Mouse (Mus musculus): ENCODE data around the gene Ugt1a1. TPM values are rescaled to one million over a fixed set of nuclear protein-coding genes. Genes with fewer than 3 reads are reported as not detected.
A peak's percentile ranks its signal among the peaks of the same experiment; 100 is the strongest.

Gene Ugt1a1
- polyA plus RNA-seq, 1 experiment from 2014 or later = 0.98 TPM

- CTCF ChIA-PET = no interaction called here
- TF ChIP-seq CTCF (IDR thresholded peaks at IDR 0.05) = no peak
- ATAC-seq (no peak), DNase-seq (ENCODE audit: low read depth, low spot score) (no peak)
- in situ Hi-C loops (cut with MboI; ENCODE audit: low pct_unique_long_range_greater_than_20kb) = no loop called here
- H3K27me3 ChIP-seq = no peaks in the 10 kb centered on the region
- POLR2A ChIA-PET = interaction anchor here (0.6 kb wide), 1 partner anchor 42 kb away, joined by 3 read pairs; no protein-coding TSS in a partner anchor
These were observed 4.8 kb upstream of the Ugt1a1 start for GRCm38 (mm10) chr1:88206843-88207479.

DNA sequence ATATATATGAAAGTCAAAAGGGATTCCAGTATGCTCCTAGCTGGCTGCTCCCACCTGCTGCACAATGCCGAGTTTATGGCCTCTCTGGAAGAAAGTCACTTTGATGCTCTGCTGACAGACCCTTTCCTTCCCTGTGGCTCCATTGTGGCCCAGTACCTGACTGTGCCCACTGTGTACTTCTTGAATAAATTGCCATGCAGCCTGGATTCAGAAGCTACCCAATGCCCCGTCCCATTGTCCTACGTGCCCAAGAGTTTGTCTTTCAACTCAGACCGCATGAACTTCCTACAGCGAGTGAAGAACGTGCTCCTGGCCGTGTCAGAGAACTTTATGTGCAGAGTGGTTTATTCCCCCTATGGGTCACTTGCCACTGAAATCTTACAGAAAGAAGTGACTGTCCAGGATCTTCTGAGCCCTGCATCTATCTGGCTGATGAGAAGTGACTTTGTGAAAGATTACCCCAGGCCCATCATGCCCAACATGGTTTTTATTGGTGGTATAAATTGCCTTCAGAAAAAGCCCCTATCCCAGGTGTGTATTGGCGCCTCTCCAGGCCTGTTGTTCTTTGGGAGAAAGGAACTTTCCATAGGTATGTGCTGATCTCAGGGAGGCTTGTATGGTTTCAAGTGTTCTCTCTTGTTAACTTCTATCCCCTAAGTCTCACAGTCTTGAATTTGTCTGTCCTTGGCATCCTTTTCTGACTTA is 734 bp downstream of the Ugt1a1 start:
- ChIA-PET POLR2A (no interaction called here), CTCF (interaction anchor here (0.8 to 2.5 kb wide), 6 partner anchors 10 to 65 kb away, joined by 3 to 10 read pairs (median 3); partner anchors contain the start of genes Hjurp and Trpm8)
- ATAC-seq (no peak), DNase-seq (ENCODE audit: low read depth, low spot score) (no peak)
- in situ Hi-C loops (cut with MboI; ENCODE audit: low pct_unique_long_range_greater_than_20kb) = no loop called here
- H3K27me3 ChIP-seq = no peaks in the 10 kb centered on the region
- no peak for TF ChIP-seq CTCF (IDR thresholded peaks at IDR 0.05)

DNA sequence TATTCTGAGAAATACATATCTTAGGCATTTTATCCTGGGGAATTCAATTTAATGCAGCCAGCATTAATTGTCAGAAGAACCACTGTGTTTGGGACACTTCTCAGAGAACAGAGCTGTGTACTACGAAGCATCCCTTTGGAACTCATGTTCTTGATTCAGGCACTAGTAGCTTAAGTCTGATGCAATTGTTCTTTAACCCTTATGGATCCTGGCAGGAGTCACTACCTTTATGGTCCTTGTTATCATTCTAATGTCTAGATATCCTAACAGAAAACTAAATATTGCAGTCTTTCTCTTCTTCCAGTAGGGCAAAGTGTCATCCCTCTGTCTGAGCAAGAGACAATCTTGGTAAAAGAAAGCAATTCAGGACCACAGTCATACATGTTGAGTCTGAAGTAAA is 1.3 kb downstream of the Ugt1a1 start:
- ATAC-seq (no peak), DNase-seq (ENCODE audit: low read depth, low spot score) (no peak)
- ChIA-PET CTCF (interaction anchor here (0.8 to 2.5 kb wide), 5 partner anchors 10 to 65 kb away, joined by 3 to 10 read pairs (median 4); partner anchors contain the start of genes Hjurp and Trpm8), POLR2A (no interaction called here)
- in situ Hi-C loops (cut with MboI; ENCODE audit: low pct_unique_long_range_greater_than_20kb) = no loop called here
- no peak for TF ChIP-seq CTCF (IDR thresholded peaks at IDR 0.05)
- no peaks in the 10 kb centered on the region for H3K27me3 ChIP-seq

GRCm38 (mm10) chr1:88213766-88214461 is 2.2 kb downstream of the Ugt1a1 start:
- DNase-seq (ENCODE audit: low read depth, low spot score) (no peak), ATAC-seq (peak; percentile 18)
- H3K27me3 ChIP-seq = no peaks in the 10 kb centered on the region
- in situ Hi-C loops (cut with MboI; ENCODE audit: low pct_unique_long_range_greater_than_20kb) = no loop called here
- TF ChIP-seq CTCF (IDR thresholded peaks at IDR 0.05) = no peak
- CTCF ChIA-PET = interaction anchor here (0.8 to 2.5 kb wide), 5 partner anchors 9 to 64 kb away, joined by 3 to 10 read pairs (median 4); partner anchors contain the start of genes Hjurp and Trpm8
- POLR2A ChIA-PET = no interaction called here

DNA sequence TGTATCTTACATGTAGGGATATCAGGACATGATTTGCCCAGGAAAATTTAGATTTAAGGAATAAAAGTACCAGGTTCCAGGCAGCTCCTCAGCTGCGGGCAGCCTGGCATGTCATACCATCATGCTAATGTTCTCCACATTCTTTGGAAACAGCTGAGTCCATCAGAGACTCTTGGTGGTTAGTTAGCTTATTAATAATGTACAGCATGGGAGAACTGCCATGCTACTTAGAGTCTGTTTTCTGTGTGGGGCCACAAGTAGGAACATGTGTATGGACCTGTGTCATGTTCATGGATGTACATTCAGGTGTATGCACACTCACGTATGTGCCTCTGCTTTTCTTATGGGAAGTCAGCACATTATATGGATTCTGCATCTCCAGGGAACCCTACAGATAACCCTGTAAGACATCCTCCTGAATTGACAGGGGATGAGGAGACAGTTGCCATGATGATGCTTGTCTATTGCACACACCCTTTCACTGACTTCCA is 2.7 kb downstream of the Ugt1a1 start:
- DNase-seq (ENCODE audit: low read depth, low spot score) (no peak), ATAC-seq (peak; percentile 5)
- in situ Hi-C loops (cut with MboI; ENCODE audit: low pct_unique_long_range_greater_than_20kb) = no loop called here
- POLR2A ChIA-PET = no interaction called here
- no peak for TF ChIP-seq CTCF (IDR thresholded peaks at IDR 0.05)
- no peaks in the 10 kb centered on the region for H3K27me3 ChIP-seq
- CTCF ChIA-PET = interaction anchor here (2.3 to 2.5 kb wide), 2 partner anchors 8 to 64 kb away, joined by 6 to 10 read pairs; partner anchors contain the start of genes Hjurp and Trpm8

DNA sequence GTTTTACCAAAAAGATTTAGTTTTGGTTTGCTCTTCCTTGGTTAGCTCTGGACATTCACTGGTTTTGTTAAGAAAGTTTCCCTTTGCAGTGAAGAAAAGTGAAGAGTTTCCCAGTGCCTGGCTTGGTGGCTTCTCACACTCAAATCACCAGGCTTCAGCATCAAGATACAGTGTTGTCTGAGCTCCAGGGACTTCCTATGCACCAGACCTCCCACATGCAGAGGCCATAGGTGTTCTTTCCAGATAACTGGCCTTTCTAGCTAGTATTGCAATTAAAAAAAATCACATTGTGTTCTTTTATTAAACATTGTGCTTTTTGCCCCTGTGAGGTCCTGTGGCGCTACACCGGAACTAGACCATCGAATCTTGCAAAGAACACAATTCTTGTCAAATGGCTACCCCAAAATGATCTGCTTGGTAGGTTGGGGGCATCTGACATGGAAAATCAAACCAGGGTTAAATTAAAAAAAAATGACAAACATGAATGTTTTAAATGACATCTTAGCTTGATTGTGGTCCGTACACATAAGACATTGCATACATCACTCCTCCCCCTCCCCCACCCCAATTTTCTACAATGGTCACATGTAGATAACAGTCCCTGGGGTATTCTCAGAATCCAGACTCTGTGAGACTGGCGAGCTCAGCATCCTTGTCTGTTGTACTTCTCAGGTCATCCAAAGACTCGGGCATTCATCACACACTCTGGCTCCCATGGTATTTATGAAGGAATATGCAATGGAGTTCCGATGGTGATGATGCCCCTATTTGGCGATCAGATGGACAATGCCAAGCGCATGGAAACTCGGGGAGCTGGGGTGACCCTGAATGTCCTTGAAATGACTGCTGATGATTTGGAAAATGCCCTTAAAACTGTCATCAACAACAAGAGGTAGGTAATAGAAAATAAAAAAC is 4.0 kb downstream of the Ugt1a1 start:
- POLR2A ChIA-PET = no interaction called here
- CTCF ChIA-PET = interaction anchor here (0.9 to 2.3 kb wide), 3 partner anchors 20 to 62 kb away, joined by 3 to 6 read pairs (median 3); partner anchors contain the start of genes Hjurp and Trpm8
- TF ChIP-seq CTCF (IDR thresholded peaks at IDR 0.05) = no peak
- H3K27me3 ChIP-seq = no peaks in the 10 kb centered on the region
- in situ Hi-C loops (cut with MboI; ENCODE audit: low pct_unique_long_range_greater_than_20kb) = no loop called here
- DNase-seq (ENCODE audit: low read depth, low spot score) (no peak), ATAC-seq (no peak)

- in situ Hi-C loops (cut with MboI; ENCODE audit: low pct_unique_long_range_greater_than_20kb) = no loop called here
- DNase-seq (ENCODE audit: low read depth, low spot score) = no peak
- ChIA-PET CTCF (interaction anchor here (2.4 kb wide), 1 partner anchor 8 kb away, joined by 5 read pairs; no protein-coding TSS in a partner anchor), POLR2A (no interaction called here)
- no peak for TF ChIP-seq CTCF (IDR thresholded peaks at IDR 0.05)
- no peaks in the 10 kb centered on the region for H3K27me3 ChIP-seq
- no peak for ATAC-seq
These were observed 4.8 kb downstream of the Ugt1a1 start for GRCm38 (mm10) chr1:88216551-88216950.

GRCm38 (mm10) chr1:88217144-88217543 is 5.4 kb downstream of the Ugt1a1 start:
- in situ Hi-C loops (cut with MboI; ENCODE audit: low pct_unique_long_range_greater_than_20kb) = no loop called here
- ChIA-PET CTCF (interaction anchor here (2.4 kb wide), 1 partner anchor 9 kb away, joined by 5 read pairs; no protein-coding TSS in a partner anchor), POLR2A (interaction anchor here (0.8 kb wide), 1 partner anchor 27 kb away, joined by 3 read pairs; no protein-coding TSS in a partner anchor)
- TF ChIP-seq CTCF (IDR thresholded peaks at IDR 0.05) = peak; percentile 49
- DNase-seq (ENCODE audit: low read depth, low spot score) = no peak
- no peaks in the 10 kb centered on the region for H3K27me3 ChIP-seq
- no peak for ATAC-seq

GRCm38 (mm10) chr1:88217576-88217975 is 5.8 kb downstream of the Ugt1a1 start:
- ChIA-PET POLR2A (interaction anchor here (0.8 kb wide), 1 partner anchor 27 kb away, joined by 3 read pairs; no protein-coding TSS in a partner anchor), CTCF (interaction anchor here (2.4 kb wide), 1 partner anchor 9 kb away, joined by 5 read pairs; no protein-coding TSS in a partner anchor)
- in situ Hi-C loops (cut with MboI; ENCODE audit: low pct_unique_long_range_greater_than_20kb) = no loop called here
- ATAC-seq (no peak), DNase-seq (ENCODE audit: low read depth, low spot score) (no peak)
- TF ChIP-seq CTCF (IDR thresholded peaks at IDR 0.05) = no peak
- no peaks in the 10 kb centered on the region for H3K27me3 ChIP-seq
